Mouse (Mus musculus) CH12.LX (cell line): ENCODE results near the gene Bcl11a. TPM values are rescaled to one million over a fixed set of nuclear protein-coding genes. Genes with fewer than 3 reads are reported as not detected.

Experiments used
- DNase-seq: peaks from one replicate; pipeline ENCODE4 v3.0.0-alpha.2; 2013; ENCODE audit errors: extremely low read depth
- H3K27ac ChIP-seq: 2 replicates; pipeline ENCODE4 v1.5.1; 2012; ENCODE audit warnings: low read depth, mild to moderate bottlenecking, control low read depth, moderate library complexity; ENCODE audit not compliant: insufficient read depth
- H3K27me3 ChIP-seq: replicated peaks from 2 replicates; pipeline ENCODE3; 2012; ENCODE audit warnings: inconsistent platforms
- H3K36me3 ChIP-seq, 2 experiments: replicated peaks in 1 of 2; 2 replicates each; pipeline versions ENCODE3 to v1.6.1; 2012; ENCODE audit warnings: inconsistent platforms in 1 of 2, low read length in 1 of 2, mild to moderate bottlenecking in 1 of 2, mixed read lengths in 1 of 2, moderate library complexity in 1 of 2; ENCODE audit not compliant: control insufficient read depth in 1 of 2, insufficient read depth in 1 of 2
- H3K4me1 ChIP-seq, 2 experiments: 2 replicates each; pipeline ENCODE4 v1.6.1; 2012; ENCODE audit warnings: inconsistent platforms in 1 of 2, moderate library complexity in 1 of 2; ENCODE audit not compliant: insufficient read depth in 2 of 2, control insufficient read depth in 1 of 2
- H3K4me2 ChIP-seq: 2 replicates; pipeline ENCODE4 v1.6.1; 2012; ENCODE audit warnings: low read depth, mild to moderate bottlenecking, control low read depth; ENCODE audit not compliant: poor library complexity, insufficient read depth, severe bottlenecking
- H3K4me3 ChIP-seq, 3 experiments: fragments of 150-350 bp in 1 of 3; sonication (generic) in 1 of 3; replicated peaks in 1 of 3; 2 replicates each; pipeline versions ENCODE3 to v1.5.1; 2011 to 2012; ENCODE audit warnings: low read depth in 2 of 3, low read length in 2 of 3, mild to moderate bottlenecking in 2 of 3, moderate library complexity in 2 of 3, control low read depth in 1 of 3, improper control_type of control experiment in 1 of 3, inconsistent platforms in 1 of 3, mixed read lengths in 1 of 3; ENCODE audit not compliant: poor library complexity in 1 of 3
- H3K79me2 ChIP-seq: replicated peaks from 2 replicates; pipeline ENCODE4 v1.6.1; 2012; ENCODE audit warnings: mild to moderate bottlenecking, moderate library complexity; ENCODE audit not compliant: control insufficient read depth, poor library complexity, insufficient read depth, severe bottlenecking; ENCODE audit errors: extremely low read depth
- H3K9ac ChIP-seq: 2 replicates; pipeline ENCODE4 v1.6.1; 2012; ENCODE audit warnings: low read depth, mild to moderate bottlenecking, control low read depth, moderate library complexity; ENCODE audit not compliant: insufficient read depth
- H3K9me3 ChIP-seq: replicated peaks from 2 replicates; pipeline ENCODE3; 2012; ENCODE audit warnings: low read length, inconsistent platforms, mixed read lengths
- CHD1 ChIP-seq: IDR thresholded peaks from 2 replicates; pipeline ENCODE4 v1.6.1; 2012; ENCODE audit warnings: low read depth, low read length, improper control_type of control experiment, inconsistent platforms
- CTCF ChIP-seq, 2 experiments: IDR thresholded peaks in 1 of 2; conservative IDR thresholded peaks in 1 of 2; 2 replicates each; pipeline ENCODE4 v1.5.1; 2011 to 2012; ENCODE audit warnings: low read depth in 2 of 2, low read length in 2 of 2, improper control_type of control experiment in 1 of 2, inconsistent platforms in 1 of 2, mild to moderate bottlenecking in 1 of 2, moderate library complexity in 1 of 2
- EP300 ChIP-seq: IDR thresholded peaks from 2 replicates; pipeline ENCODE4 v1.6.1; 2011; ENCODE audit warnings: low read length, improper control_type of control experiment
- ETS1 ChIP-seq: conservative IDR thresholded peaks from 2 replicates; pipeline ENCODE4 v1.6.1; 2012; ENCODE audit warnings: low read depth, mild to moderate bottlenecking, inconsistent platforms, low read length, improper control_type of control experiment, moderate library complexity
- HCFC1 ChIP-seq: IDR thresholded peaks from 2 replicates; pipeline ENCODE4 v1.6.1; 2012; ENCODE audit warnings: low read depth, mild to moderate bottlenecking, inconsistent platforms, low read length, improper control_type of control experiment
- KAT2A ChIP-seq: IDR thresholded peaks from 2 replicates; pipeline ENCODE4 v1.6.1; 2012; ENCODE audit warnings: low read length, improper control_type of control experiment, inconsistent platforms; ENCODE audit not compliant: insufficient replicate concordance
- MAX ChIP-seq: IDR thresholded peaks from 2 replicates; pipeline ENCODE4 v1.6.1; 2011; ENCODE audit warnings: low read length, improper control_type of control experiment
- MEF2A ChIP-seq: IDR thresholded peaks from 2 replicates; pipeline ENCODE4 v1.6.1; 2014; ENCODE audit warnings: low read depth, mild to moderate bottlenecking, inconsistent platforms, low read length, improper control_type of control experiment, borderline replicate concordance
- MXI1 ChIP-seq: IDR thresholded peaks from 2 replicates; pipeline ENCODE4 v1.6.1; 2011; ENCODE audit warnings: mild to moderate bottlenecking, low read depth, low read length, improper control_type of control experiment
- MYC ChIP-seq: IDR thresholded peaks from 2 replicates; pipeline ENCODE4 v1.6.1; 2011; ENCODE audit warnings: low read depth, mild to moderate bottlenecking, improper control_type of control experiment, low read length
- NELFE ChIP-seq: IDR thresholded peaks from 2 replicates; pipeline ENCODE4 v1.6.1; 2011; ENCODE audit warnings: low read depth, low read length, improper control_type of control experiment
- NRF1 ChIP-seq: IDR thresholded peaks from 2 replicates; pipeline ENCODE4 v1.6.1; 2014; ENCODE audit warnings: low read depth, mild to moderate bottlenecking, inconsistent platforms, low read length, improper control_type of control experiment, moderate library complexity
- PAX5 ChIP-seq: IDR thresholded peaks from 2 replicates; pipeline ENCODE4 v1.6.1; 2012; ENCODE audit warnings: low read length, inconsistent platforms, mixed read lengths
- POLR2A ChIP-seq: IDR thresholded peaks from 2 replicates; pipeline ENCODE4 v1.6.1; 2011; ENCODE audit warnings: low read depth, mild to moderate bottlenecking, improper control_type of control experiment, low read length
- POLR2AphosphoS2 ChIP-seq: IDR thresholded peaks from 2 replicates; pipeline ENCODE4 v1.6.1; 2011; ENCODE audit warnings: low read depth, low read length, improper control_type of control experiment
- SIN3A ChIP-seq: IDR thresholded peaks from 2 replicates; pipeline ENCODE4 v1.6.1; 2012; ENCODE audit warnings: low read length, improper control_type of control experiment, inconsistent platforms
- SMC3 ChIP-seq: IDR thresholded peaks from 2 replicates; pipeline ENCODE4 v1.6.1; 2011; ENCODE audit warnings: low read depth, low read length, improper control_type of control experiment
- TBP ChIP-seq: conservative IDR thresholded peaks from 2 replicates; pipeline ENCODE4 v1.6.1; 2011; ENCODE audit warnings: low read depth, low read length, improper control_type of control experiment
- UBTF ChIP-seq: IDR thresholded peaks from 2 replicates; pipeline ENCODE4 v1.6.1; 2012; ENCODE audit warnings: low read depth, mild to moderate bottlenecking, inconsistent platforms, low read length, improper control_type of control experiment, moderate library complexity
- USF1 ChIP-seq: IDR thresholded peaks from 2 replicates; pipeline ENCODE4 v1.6.1; 2014; ENCODE audit warnings: low read depth, mild to moderate bottlenecking, inconsistent platforms, low read length, improper control_type of control experiment
- USF2 ChIP-seq: conservative IDR thresholded peaks from 2 replicates; pipeline ENCODE4 v1.6.1; 2011; ENCODE audit warnings: low read depth, low read length, improper control_type of control experiment
- ZC3H11A ChIP-seq: IDR thresholded peaks from 2 replicates; pipeline ENCODE4 v1.6.1; 2012; ENCODE audit warnings: low read depth, mild to moderate bottlenecking, inconsistent platforms, low read length, improper control_type of control experiment
- ZMIZ1 ChIP-seq: IDR thresholded peaks from 2 replicates; pipeline ENCODE4 v1.6.1; 2012; ENCODE audit warnings: low read depth, mild to moderate bottlenecking, inconsistent platforms, low read length, improper control_type of control experiment
- dilution Hi-C: fragments of 300-500 bp; cut with MboI; formaldehyde crosslinking; loops from 2 replicates; pipeline ENCODE4 v1.14.3; 2020; ENCODE audit warnings: low sequenced_read_pairs; ENCODE audit not compliant: extremely low pct_unique_long_range_greater_than_20kb, extremely low pct_ligation_motif_present
- in situ Hi-C: fragments of 300-500 bp; cut with MboI; formaldehyde crosslinking; loops from 3 replicates; pipeline ENCODE4 v1.14.3; 2019; ENCODE audit warnings: low sequenced_read_pairs, low pct_ligation_motif_present, low pct_unique_long_range_greater_than_20kb, mixed read lengths
- polyA plus RNA-seq: library from polyadenylated mRNA; unstranded; fragments of >175 nt; gene quantifications from 2 replicates; pipeline ENCODE4 v1.2.1, GENCODE M21; 2012; ENCODE audit warnings: low read depth; ENCODE audit not compliant: insufficient read length
- total RNA-seq, 2 experiments: library from RNA; depleted of rRNA; stranded (reverse); fragments of 300-350 nt in 1 of 2; fragments of >200 nt in 1 of 2; gene quantifications; 2 replicates each; pipeline ENCODE4 v1.2.3; 2012 to 2014

Bcl11a gene
- total and polyA plus RNA-seq, 3 experiments, result 6.8 to 57.9 (median 13.9) TPM

- no peak for DNase-seq
- no peaks in the 10 kb centered on the region for H3K79me2 ChIP-seq
- H3K27me3 ChIP-seq, result no peaks in the 10 kb centered on the region
- H3K9me3 ChIP-seq, result no peaks in the 10 kb centered on the region
- peaks cover 9 to 99% of the 10 kb centered on the region in 2 experiments for H3K4me1 ChIP-seq
- TF ChIP-seq HCFC1 (no peak), UBTF (no peak), KAT2A (no peak), ZC3H11A (no peak), TBP (no peak), POLR2AphosphoS2 (no peak), MXI1 (no peak), CHD1 (no peak), ZMIZ1 (no peak), NRF1 (no peak), PAX5 (no peak), MAX (no peak), MEF2A (no peak), USF2 (no peak), CTCF (conservative IDR thresholded peaks at IDR 0.05 in 1 of 2, IDR thresholded peaks at IDR 0.05 in 1 of 2; ENCODE audit: low read depth in 2 of 2, low read length in 2 of 2) (no peak), MYC (no peak)
- dilution Hi-C loops, result no loop called here
- H3K27ac ChIP-seq, result no peak overlapping the region
- no peak overlapping the region for H3K4me2 ChIP-seq
- H3K9ac ChIP-seq, result no peak overlapping the region
- peaks cover 0 to 92% of the 10 kb centered on the region in 2 experiments for H3K36me3 ChIP-seq
- in situ Hi-C loops, result no loop called here
- no peak overlapping the region for H3K4me3 ChIP-seq
These were observed 45.0 kb downstream of the Bcl11a start for GRCm38 (mm10) chr11:24122899-24123298.

GRCm38 (mm10) chr11:24123991-24124390 is 46.1 kb downstream of the Bcl11a start:
- H3K9ac ChIP-seq, result no peak overlapping the region
- H3K4me3 ChIP-seq, result no peak overlapping the region
- H3K9me3 ChIP-seq, result no peaks in the 10 kb centered on the region
- H3K27ac ChIP-seq, result no peak overlapping the region
- H3K36me3 ChIP-seq, result peaks cover 0 to 82% of the 10 kb centered on the region in 2 experiments
- in situ Hi-C loops, result no loop called here
- no peaks in the 10 kb centered on the region for H3K79me2 ChIP-seq
- TF ChIP-seq POLR2A (no peak), SMC3 (no peak), CTCF (conservative IDR thresholded peaks at IDR 0.05 in 1 of 2, IDR thresholded peaks at IDR 0.05 in 1 of 2; ENCODE audit: low read depth in 2 of 2, low read length in 2 of 2) (no peak), MXI1 (no peak), EP300 (no peak), USF2 (no peak), SIN3A (no peak), NELFE (no peak), USF1 (no peak), ETS1 (no peak)
- TF ChIP-seq, all 38 proteins: peak for 0
- no peak for DNase-seq
- Histone ChIP-seq H3K27me3 (no peaks in the 10 kb centered on the region), H3K4me1 (peaks cover 12 to 98% of the 10 kb centered on the region in 2 experiments), H3K4me2 (no peak overlapping the region)
- dilution Hi-C loops, result no loop called here
